Mouse (Mus musculus): ENCODE measurements around the gene Grin2b. TPM values are rescaled to one million over a fixed set of nuclear protein-coding genes. Genes with fewer than 3 reads are reported as not detected.

The Grin2b gene
- total and polyA plus RNA-seq, 3 experiments, result not detected

DNA sequence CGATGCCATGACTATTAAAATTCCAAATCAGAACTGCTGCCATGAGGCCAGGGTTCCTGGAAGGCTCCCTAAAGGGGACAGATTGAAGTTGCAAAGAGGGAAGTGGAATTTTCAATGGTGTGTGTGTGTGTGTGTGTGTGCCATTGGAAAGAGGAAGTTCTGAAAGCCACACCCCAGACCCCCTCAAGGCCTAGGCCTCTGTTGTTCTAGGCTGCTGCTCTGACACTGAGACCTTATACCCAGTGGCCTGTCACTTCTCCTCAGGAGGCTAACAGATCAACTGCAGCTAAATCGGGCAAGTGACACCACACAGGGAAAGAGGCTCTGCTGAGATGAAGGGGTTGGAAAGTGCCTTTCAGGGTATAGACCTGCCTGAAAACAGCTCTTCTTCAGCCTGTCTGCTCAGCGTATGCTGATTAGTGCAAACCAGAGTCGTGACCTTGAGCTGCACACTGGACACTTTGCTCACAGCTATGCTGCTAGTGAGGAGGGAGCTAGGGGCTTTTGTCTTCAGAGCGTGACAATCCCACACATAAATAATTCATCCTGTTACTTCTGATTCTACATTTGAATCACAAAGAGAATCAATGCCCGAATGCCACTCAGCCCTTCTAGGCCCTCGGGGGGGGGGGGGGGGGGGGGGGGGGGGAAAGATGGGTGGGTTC lies 424.8 kb downstream of the Grin2b start:
- no peaks in the 10 kb centered on the region for H3K36me3 ChIP-seq (replicated peaks in 1 of 2; ENCODE audit: control insufficient read depth in 1 of 2, insufficient read depth in 1 of 2, low read length in 1 of 2)
- H3K9me3 ChIP-seq (replicated peaks; ENCODE audit: low read length), result peaks cover 79% of the 10 kb centered on the region
- no peak overlapping the region for H3K4me3 ChIP-seq (replicated peaks in 1 of 3; ENCODE audit: low read depth in 2 of 3, low read length in 2 of 3, poor library complexity in 1 of 3)
- no peaks in the 10 kb centered on the region for H3K79me2 ChIP-seq (replicated peaks; ENCODE audit: control insufficient read depth, extremely low read depth, insufficient read depth, poor library complexity, severe bottlenecking)
- no peaks in the 10 kb centered on the region for H3K4me1 ChIP-seq (ENCODE audit: control insufficient read depth in 1 of 2, insufficient read depth in 2 of 2)
- no peak for TF ChIP-seq CHD2 (IDR thresholded peaks at IDR 0.05; ENCODE audit: low read length)
- no peak for TF ChIP-seq USF1 (IDR thresholded peaks at IDR 0.05; ENCODE audit: low read depth, low read length)
- TF ChIP-seq KAT2A (IDR thresholded peaks at IDR 0.05; ENCODE audit: insufficient replicate concordance, low read length), result no peak
- TF ChIP-seq USF2 (conservative IDR thresholded peaks at IDR 0.05; ENCODE audit: low read depth, low read length), result no peak
- TF ChIP-seq MYC (IDR thresholded peaks at IDR 0.05; ENCODE audit: low read depth, low read length), result no peak
- no peak for TF ChIP-seq IRF4 (IDR thresholded peaks at IDR 0.05; ENCODE audit: low read depth, low read length)
- H3K27me3 ChIP-seq (replicated peaks), result no peaks in the 10 kb centered on the region
- H3K4me2 ChIP-seq (ENCODE audit: insufficient read depth, low read depth, poor library complexity, severe bottlenecking), result no peak overlapping the region
- no peak overlapping the region for H3K27ac ChIP-seq (ENCODE audit: insufficient read depth, low read depth)
- dilution Hi-C loops (cut with MboI; ENCODE audit: extremely low pct_ligation_motif_present, extremely low pct_unique_long_range_greater_than_20kb, low sequenced_read_pairs) (no loop called here), in situ Hi-C loops (cut with MboI; ENCODE audit: low pct_ligation_motif_present, low pct_unique_long_range_greater_than_20kb, low sequenced_read_pairs) (no loop called here)
- no peak for DNase-seq (ENCODE audit: extremely low read depth)
- H3K9ac ChIP-seq (ENCODE audit: insufficient read depth, low read depth), result no peak overlapping the region

DNA sequence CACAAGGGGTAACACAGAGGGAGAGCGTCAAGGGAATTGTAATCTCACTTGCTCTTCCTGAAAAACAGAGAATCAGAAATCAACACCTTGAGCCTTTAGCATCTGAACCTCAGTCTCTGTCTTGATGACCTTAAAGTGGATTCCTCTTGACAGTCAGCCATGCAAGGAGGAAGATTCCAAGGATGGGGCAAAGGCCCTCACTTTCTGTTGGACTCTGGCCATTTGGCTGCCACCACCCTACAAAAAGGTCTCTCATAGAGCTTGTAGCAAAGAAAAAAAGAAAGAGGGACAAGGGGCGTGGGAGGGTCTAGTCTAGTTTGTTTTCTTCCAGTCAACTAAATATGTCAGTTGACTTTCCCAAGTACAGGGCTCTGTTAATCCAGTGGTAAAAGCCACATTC lies 427.7 kb downstream of the Grin2b start:
- Histone ChIP-seq H3K9me3 (replicated peaks; ENCODE audit: low read length) (peaks cover 75% of the 10 kb centered on the region), H3K27me3 (replicated peaks) (no peaks in the 10 kb centered on the region), H3K4me1 (ENCODE audit: control insufficient read depth in 1 of 2, insufficient read depth in 2 of 2) (no peaks in the 10 kb centered on the region), H3K4me2 (ENCODE audit: insufficient read depth, low read depth, poor library complexity, severe bottlenecking) (no peak overlapping the region), H3K27ac (ENCODE audit: insufficient read depth, low read depth) (no peak overlapping the region), H3K79me2 (replicated peaks; ENCODE audit: control insufficient read depth, extremely low read depth, insufficient read depth, poor library complexity, severe bottlenecking) (no peaks in the 10 kb centered on the region), H3K9ac (ENCODE audit: insufficient read depth, low read depth) (no peak overlapping the region), H3K4me3 (replicated peaks in 1 of 3; ENCODE audit: low read depth in 2 of 3, low read length in 2 of 3, poor library complexity in 1 of 3) (no peak overlapping the region), H3K36me3 (replicated peaks in 1 of 2; ENCODE audit: control insufficient read depth in 1 of 2, insufficient read depth in 1 of 2, low read length in 1 of 2) (no peaks in the 10 kb centered on the region)
- no peak for DNase-seq (ENCODE audit: extremely low read depth)
- in situ Hi-C loops (cut with MboI; ENCODE audit: low pct_ligation_motif_present, low pct_unique_long_range_greater_than_20kb, low sequenced_read_pairs) (no loop called here), dilution Hi-C loops (cut with MboI; ENCODE audit: extremely low pct_ligation_motif_present, extremely low pct_unique_long_range_greater_than_20kb, low sequenced_read_pairs) (no loop called here)
- TF ChIP-seq ZMIZ1 (IDR thresholded peaks at IDR 0.05; ENCODE audit: low read depth, low read length), result no peak
- TF ChIP-seq JUN (IDR thresholded peaks at IDR 0.05; ENCODE audit: insufficient read depth, low read depth, low read length), result no peak
- no peak for TF ChIP-seq CHD1 (IDR thresholded peaks at IDR 0.05; ENCODE audit: low read depth, low read length)
- TF ChIP-seq MAFK (IDR thresholded peaks at IDR 0.05; ENCODE audit: insufficient replicate concordance, low read length), result no peak
- TF ChIP-seq POLR2A (IDR thresholded peaks at IDR 0.05; ENCODE audit: low read depth, low read length), result no peak
- TF ChIP-seq ELF1 (IDR thresholded peaks at IDR 0.05; ENCODE audit: low read depth, low read length), result no peak
- TF ChIP-seq BHLHE40 (IDR thresholded peaks at IDR 0.05; ENCODE audit: low read depth, low read length), result no peak
- no peak for TF ChIP-seq ZKSCAN1 (IDR thresholded peaks at IDR 0.05; ENCODE audit: borderline replicate concordance, low read depth, low read length)
- no peak for TF ChIP-seq USF1 (IDR thresholded peaks at IDR 0.05; ENCODE audit: low read depth, low read length)
- TF ChIP-seq USF2 (conservative IDR thresholded peaks at IDR 0.05; ENCODE audit: low read depth, low read length), result no peak
- no peak for TF ChIP-seq KAT2A (IDR thresholded peaks at IDR 0.05; ENCODE audit: insufficient replicate concordance, low read length)
- no peak for TF ChIP-seq CHD2 (IDR thresholded peaks at IDR 0.05; ENCODE audit: low read length)
- no peak for TF ChIP-seq EP300 (IDR thresholded peaks at IDR 0.05; ENCODE audit: low read length)
- TF ChIP-seq ZC3H11A (IDR thresholded peaks at IDR 0.05; ENCODE audit: low read depth, low read length), result no peak
- TF ChIP-seq ZNF384 (IDR thresholded peaks at IDR 0.05; ENCODE audit: low read depth, low read length), result no peak
- no peak for TF ChIP-seq TCF12 (IDR thresholded peaks at IDR 0.05; ENCODE audit: low read depth, low read length)
- no peak for TF ChIP-seq MAX (IDR thresholded peaks at IDR 0.05; ENCODE audit: low read length)
- TF ChIP-seq HCFC1 (IDR thresholded peaks at IDR 0.05; ENCODE audit: low read depth, low read length), result no peak
- no peak for TF ChIP-seq MXI1 (IDR thresholded peaks at IDR 0.05; ENCODE audit: low read depth, low read length)
- TF ChIP-seq PAX5 (IDR thresholded peaks at IDR 0.05; ENCODE audit: low read length), result no peak
